Mouse (Mus musculus) C2C12 (cell line): ENCODE results near the gene Nucks1. TPM values are rescaled to one million over a fixed set of nuclear protein-coding genes. Genes with fewer than 3 reads are reported as not detected.

Experiments
- H3K27me3 ChIP-seq: one replicate; pipeline ENCODE4 v1.6.1; 2011; ENCODE audit not compliant: control insufficient read depth, insufficient read depth, insufficient read length
- H3K36me3 ChIP-seq: one replicate; pipeline ENCODE4 v1.6.1; 2011; ENCODE audit not compliant: control insufficient read depth, insufficient read depth
- H3K4me3 ChIP-seq: one replicate; pipeline ENCODE4 v1.5.1; 2011; ENCODE audit warnings: mild to moderate bottlenecking, control low read depth; ENCODE audit not compliant: poor library complexity, insufficient read depth, severe bottlenecking
- H3K79me2 ChIP-seq: one replicate; pipeline ENCODE4 v1.6.1; 2011; ENCODE audit not compliant: control insufficient read depth, insufficient read depth
- H3K79me3 ChIP-seq: one replicate; pipeline ENCODE4 v1.6.1; 2011; ENCODE audit warnings: low read depth, control low read depth
- H3ac ChIP-seq: one replicate; pipeline ENCODE3; 2011; ENCODE audit warnings: low read depth; ENCODE audit not compliant: control insufficient read depth, insufficient read length
- CEBPB ChIP-seq: IDR thresholded peaks from one replicate; pipeline ENCODE4 v1.6.1; 2011; ENCODE audit warnings: low read depth, mild to moderate bottlenecking, control low read depth, moderate library complexity
- CTCF ChIP-seq: IDR thresholded peaks from one replicate; pipeline ENCODE4 v1.5.1; 2011; ENCODE audit not compliant: control insufficient read depth, insufficient read depth, insufficient read length
- FOSL1 ChIP-seq: IDR thresholded peaks from one replicate; pipeline ENCODE4 v1.8.0; 2011; ENCODE audit warnings: mild to moderate bottlenecking, low read length; ENCODE audit not compliant: poor library complexity, insufficient read depth, severe bottlenecking
- MAX ChIP-seq: IDR thresholded peaks from one replicate; pipeline ENCODE4 v1.6.1; 2011; ENCODE audit warnings: mild to moderate bottlenecking, control low read depth
- MYOD1 ChIP-seq: IDR thresholded peaks from one replicate; pipeline ENCODE4 v1.6.1; 2011; ENCODE audit warnings: low read depth; ENCODE audit not compliant: control insufficient read depth, insufficient read length
- MYOG ChIP-seq: IDR thresholded peaks from one replicate; pipeline ENCODE4 v1.6.1; 2011; ENCODE audit not compliant: control insufficient read depth, insufficient read length; ENCODE audit errors: extremely low read depth
- USF1 ChIP-seq: IDR thresholded peaks from one replicate; pipeline ENCODE4 v1.6.1; 2011; ENCODE audit warnings: low read depth, mild to moderate bottlenecking, control low read depth, moderate library complexity
- polyA plus RNA-seq: library from polyadenylated mRNA; unstranded; fragments of >200 nt; fragmentation: generic; extraction: Trizol; gene quantifications from one replicate; pipeline ENCODE4 v1.2.1, GENCODE M21; 2012; ENCODE audit warnings: missing spikeins

Nucks1 gene
- polyA plus RNA-seq, 1 experiment, result 36.2 TPM

DNA sequence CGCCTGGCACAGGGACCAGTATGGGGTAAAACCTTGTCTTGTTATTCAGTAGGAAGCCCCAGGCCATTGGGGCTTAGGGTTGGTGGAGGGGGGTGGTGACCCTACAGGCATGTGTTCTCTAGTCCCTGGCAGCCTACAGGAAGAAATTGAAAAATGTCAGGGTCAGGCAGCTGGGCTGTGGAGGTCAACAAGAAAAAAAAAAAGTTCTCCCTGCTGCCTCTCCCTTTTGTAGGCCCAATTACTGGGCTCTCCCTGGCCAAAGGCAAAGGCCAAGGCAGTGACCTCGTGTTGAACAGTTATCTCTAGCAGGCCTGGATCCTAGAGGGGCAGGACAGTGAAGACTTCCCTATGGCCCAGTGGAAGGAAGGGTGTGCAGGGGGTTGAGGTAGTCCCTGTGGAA lies 70.1 kb downstream of the Nucks1 start:
- H3K79me2 ChIP-seq, result no peaks in the 10 kb centered on the region
- TF ChIP-seq MYOG (no peak), CEBPB (no peak), CTCF (no peak), MAX (no peak), USF1 (no peak), FOSL1 (no peak), MYOD1 (no peak)
- no peaks in the 10 kb centered on the region for H3K79me3 ChIP-seq
- H3K27me3 ChIP-seq, result peaks cover 16% of the 10 kb centered on the region
- no peak overlapping the region for H3ac ChIP-seq
- no peak overlapping the region for H3K4me3 ChIP-seq
- H3K36me3 ChIP-seq, result no peaks in the 10 kb centered on the region

DNA sequence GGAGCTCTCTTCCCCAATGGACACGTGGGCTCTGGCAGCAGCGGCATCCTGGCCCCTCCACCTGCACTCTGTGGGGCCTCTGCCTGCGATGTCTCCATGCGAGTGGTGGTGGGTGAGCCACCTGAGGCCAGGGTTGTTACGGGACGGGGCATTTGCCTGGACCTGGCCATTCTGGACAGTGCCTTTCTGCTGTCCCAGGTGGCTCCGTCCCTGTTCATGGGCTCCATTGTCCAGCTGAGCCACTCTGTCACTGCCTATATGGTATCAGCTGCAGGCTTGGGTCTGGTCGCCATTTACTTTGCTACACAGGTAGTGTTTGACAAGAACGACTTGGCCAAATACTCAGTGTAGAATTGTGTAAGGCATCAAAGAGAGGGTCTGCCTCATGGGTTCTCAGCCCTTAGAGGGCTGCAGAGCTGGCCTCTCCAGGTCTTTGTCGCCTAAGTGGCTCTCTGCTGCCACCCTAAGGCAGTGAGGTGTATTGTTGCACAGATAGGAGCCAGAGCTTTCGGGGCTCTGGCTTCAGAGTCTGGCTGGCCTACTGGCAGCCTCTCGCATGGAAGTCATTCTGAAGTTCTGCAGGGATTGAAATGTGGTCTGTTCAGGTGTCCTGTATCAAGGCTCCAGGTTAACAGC lies 71.2 kb downstream of the Nucks1 start:
- Histone ChIP-seq H3K79me3 (no peaks in the 10 kb centered on the region), H3K36me3 (no peaks in the 10 kb centered on the region), H3K27me3 (peaks cover 10% of the 10 kb centered on the region), H3ac (no peak overlapping the region), H3K4me3 (no peak overlapping the region), H3K79me2 (no peaks in the 10 kb centered on the region)
- no peak for TF ChIP-seq FOSL1
- TF ChIP-seq CTCF, result peak; percentile 64
- TF ChIP-seq MYOG, result no peak

DNA sequence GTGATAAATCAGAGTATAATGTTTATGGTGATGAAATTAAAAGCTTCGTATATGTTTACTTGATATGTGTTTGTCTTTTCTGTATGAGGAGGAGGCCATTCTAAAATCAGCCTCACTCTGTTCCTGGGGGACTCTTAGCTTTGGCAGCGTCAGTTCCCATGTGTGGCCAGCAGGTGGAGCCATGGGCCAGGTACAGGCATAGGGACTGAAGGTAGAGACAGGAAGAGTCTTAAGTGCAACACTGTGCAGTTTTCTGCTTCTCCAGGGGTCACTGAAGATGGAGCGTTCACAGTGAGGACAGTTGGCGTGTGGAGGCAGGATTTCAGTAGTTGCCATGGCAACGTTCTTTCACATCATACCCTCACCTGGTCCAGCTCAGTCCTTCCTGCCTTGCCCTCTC lies 72.6 kb downstream of the Nucks1 start:
- TF ChIP-seq FOSL1, result no peak
- TF ChIP-seq MYOD1, result no peak
- TF ChIP-seq CTCF, result peak; percentile 77
- no peaks in the 10 kb centered on the region for H3K79me2 ChIP-seq
- H3K27me3 ChIP-seq, result no peaks in the 10 kb centered on the region
- no peaks in the 10 kb centered on the region for H3K36me3 ChIP-seq
- H3K4me3 ChIP-seq, result no peak overlapping the region
- no peaks in the 10 kb centered on the region for H3K79me3 ChIP-seq
- no peak overlapping the region for H3ac ChIP-seq

DNA sequence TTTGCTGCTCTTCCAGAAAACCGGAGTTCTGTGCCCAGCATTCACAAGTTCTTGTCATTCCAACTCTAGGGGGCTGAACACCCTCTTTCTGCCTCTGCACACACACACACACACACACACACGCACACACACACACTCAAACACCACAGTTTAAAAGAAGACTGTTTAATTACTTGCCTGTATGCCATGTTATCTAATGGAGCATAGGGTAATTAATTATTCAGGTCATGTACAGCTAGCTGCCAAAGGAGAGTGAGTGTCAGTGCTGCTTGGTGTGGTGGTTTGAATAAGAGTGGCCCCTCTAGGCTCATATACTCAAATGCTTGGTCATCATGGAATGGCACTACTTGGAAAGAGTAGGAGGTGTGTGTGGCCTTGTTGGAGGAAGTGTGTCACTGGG lies 73.5 kb downstream of the Nucks1 start:
- Histone ChIP-seq H3ac (no peak overlapping the region), H3K36me3 (no peaks in the 10 kb centered on the region), H3K79me3 (no peaks in the 10 kb centered on the region), H3K27me3 (no peaks in the 10 kb centered on the region), H3K79me2 (no peaks in the 10 kb centered on the region), H3K4me3 (no peak overlapping the region)
- TF ChIP-seq FOSL1, result no peak
- TF ChIP-seq USF1, result no peak
- TF ChIP-seq CEBPB, result no peak
- no peak for TF ChIP-seq MYOG
- no peak for TF ChIP-seq MYOD1
- TF ChIP-seq CTCF, result no peak
- no peak for TF ChIP-seq MAX

Other genes starting within 250 kb of the Nucks1 start
- 4.1 TPM for gene Rab7b, start 221.8 kb upstream of the Nucks1 start, polyA plus RNA-seq
- not detected for gene Slc26a9, start 166.5 kb upstream of the Nucks1 start, polyA plus RNA-seq
- 0.01 TPM for gene Pm20d1, start 113.2 kb upstream of the Nucks1 start, polyA plus RNA-seq
- 6.7 TPM for gene Slc41a1, start 83.0 kb upstream of the Nucks1 start, polyA plus RNA-seq
- 3.7 TPM for gene Rab29, start 43.3 kb upstream of the Nucks1 start, polyA plus RNA-seq
- gene Slc45a3, start 52.4 kb downstream of the Nucks1 start, polyA plus RNA-seq, result 0.75 TPM
- gene Elk4, start 97.1 kb downstream of the Nucks1 start, polyA plus RNA-seq, result 11.9 TPM
- 7.8 TPM for gene Mfsd4a, start 157.5 kb downstream of the Nucks1 start, polyA plus RNA-seq
- gene Cdk18, start 229.2 kb downstream of the Nucks1 start, polyA plus RNA-seq, result 40.2 TPM